Mouse (Mus musculus) liver, postnatal 0 days (tissue): ENCODE measurements around the gene Agfg2. TPM values are rescaled to one million over a fixed set of nuclear protein-coding genes. Genes with fewer than 3 reads are reported as not detected.

ENCODE experiments used
- ATAC-seq: fragments of 200-750 bp; cut with Nextera tagmentation; 2 replicates; pipeline ENCODE4 v1.8.0; 2017; ENCODE audit warnings: mild to moderate bottlenecking, moderate library complexity
- DNase-seq: peaks from one replicate; pipeline ENCODE4 v3.0.0-alpha.2; 2016
- H3K27ac ChIP-seq: fragments of 300-500 bp; sonication (generic); 2 replicates; pipeline ENCODE4 v1.5.1; 2014; ENCODE audit warnings: antibody characterized with exemption, moderate library complexity, mild to moderate bottlenecking, low read depth
- H3K27me3 ChIP-seq: fragments of 300-500 bp; sonication (generic); 2 replicates; pipeline ENCODE4 v1.6.1; 2014; ENCODE audit warnings: low read length, control low read depth, mixed read lengths; ENCODE audit not compliant: insufficient read depth
- H3K36me3 ChIP-seq: fragments of 300-500 bp; sonication (generic); replicated peaks from 2 replicates; pipeline ENCODE4 v1.6.1; 2014; ENCODE audit warnings: mild to moderate bottlenecking, control low read depth, low read length, moderate library complexity, mixed read lengths; ENCODE audit not compliant: insufficient read depth
- H3K4me1 ChIP-seq: fragments of 300-500 bp; sonication (generic); 2 replicates; pipeline ENCODE4 v1.6.1; 2014; ENCODE audit warnings: antibody characterized with exemption, mild to moderate bottlenecking, control low read depth; ENCODE audit not compliant: insufficient read depth
- H3K4me2 ChIP-seq: fragments of 300-500 bp; sonication (generic); 2 replicates; pipeline ENCODE4 v1.6.1; 2014; ENCODE audit warnings: low read depth, mild to moderate bottlenecking, low read length, moderate library complexity, mixed read lengths
- H3K4me3 ChIP-seq: fragments of 300-500 bp; sonication (generic); 2 replicates; pipeline ENCODE4 v1.5.1; 2014; ENCODE audit warnings: low read depth, low read length
- H3K9ac ChIP-seq: fragments of 300-500 bp; sonication (generic); replicated peaks from 2 replicates; pipeline ENCODE4 v1.6.1; 2014; ENCODE audit warnings: mild to moderate bottlenecking, moderate library complexity
- H3K9me3 ChIP-seq: fragments of 300-500 bp; sonication (generic); 2 replicates; pipeline ENCODE4 v1.6.1; 2016; ENCODE audit warnings: mild to moderate bottlenecking, control low read depth, low read length, mixed read lengths
- CTCF ChIP-seq: sonication (generic); IDR thresholded peaks from 2 replicates; pipeline ENCODE4 v1.5.1; 2016; ENCODE audit warnings: antibody characterized with exemption, low read depth
- EP300 ChIP-seq: IDR thresholded peaks from 2 replicates; pipeline ENCODE4 v1.6.1; 2016; ENCODE audit warnings: antibody characterized with exemption, low read depth, mild to moderate bottlenecking
- WGBS: fragments of 180-500 bp; shearing (Covaris S2); extraction: QIAGEN DNeasy Blood & Tissue Kit; methylation state at CpG from one replicate; pipeline ENCODE4 v1.1.7; 2014; ENCODE audit not compliant: insufficient replicate concordance; 5-methylcytosine and 5-hydroxymethylcytosine counted together
- polyA plus RNA-seq: library from polyadenylated mRNA; unstranded; fragments of >200 nt; fragmentation: Nextera tagmentation; extraction: Ambion mirVana; gene quantifications from 2 replicates; pipeline ENCODE4 v1.2.1, GENCODE M21; 2015

Gene Agfg2
- polyA plus RNA-seq, 1 experiment from 2014 or later: 29.5 TPM

DNA sequence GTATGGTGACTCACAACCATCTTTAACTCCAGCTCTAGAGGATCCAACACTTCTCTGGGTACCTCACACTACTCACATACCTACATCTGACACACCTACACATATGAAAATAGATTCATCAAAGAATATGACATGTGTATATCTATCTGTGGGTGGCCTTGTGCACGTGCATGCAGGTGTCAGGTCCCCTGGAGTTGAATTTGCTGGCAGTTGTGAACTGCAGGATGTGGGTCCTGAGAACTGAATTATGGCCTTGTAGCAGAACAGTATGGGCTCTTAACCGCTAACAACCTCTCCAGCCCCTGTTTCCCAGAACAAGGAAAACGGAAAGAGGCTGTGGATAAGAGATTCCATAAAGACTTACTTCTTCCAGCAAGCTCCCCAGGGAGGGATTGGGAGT is 14.6 kb upstream of the Agfg2 start:
- ATAC-seq: no peak

DNA sequence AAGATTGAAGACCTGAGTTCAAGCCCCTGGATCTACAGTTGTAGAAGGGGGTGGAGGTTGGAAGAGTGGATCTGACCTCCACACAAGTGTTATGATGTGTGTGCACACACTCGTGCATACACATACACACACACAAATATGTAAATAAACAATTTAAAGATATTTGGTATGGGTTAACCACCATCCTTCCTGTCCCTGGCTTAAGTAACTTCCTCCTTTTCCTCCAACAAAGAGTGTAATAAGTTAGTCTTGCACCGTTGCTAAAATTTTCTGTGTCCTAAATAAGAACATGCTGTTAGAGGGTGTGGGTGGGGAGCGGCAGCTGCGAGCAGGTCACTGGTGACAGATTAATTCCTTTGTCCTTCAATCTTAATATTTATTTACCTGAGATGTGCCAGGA is 11.4 kb upstream of the Agfg2 start:
- peaks cover 16% of the 10 kb centered on the region for H3K4me1 ChIP-seq

More for the DNA sequence above, 14.6 kb upstream of the Agfg2 start:
- Histone ChIP-seq H3K9me3 (no peaks in the 10 kb centered on the region), H3K9ac (no peak overlapping the region), H3K36me3 (no peaks in the 10 kb centered on the region), H3K27ac (no peak overlapping the region), H3K27me3 (no peaks in the 10 kb centered on the region), H3K4me1 (peaks cover 16% of the 10 kb centered on the region), H3K4me3 (no peak overlapping the region), H3K4me2 (no peak overlapping the region)
- DNase-seq: no peak
- no peak for TF ChIP-seq EP300
- no peak for TF ChIP-seq CTCF
- whole genome bisulfite sequencing: 65% methylated on average over 3 of the region's 3 CpGs

DNA sequence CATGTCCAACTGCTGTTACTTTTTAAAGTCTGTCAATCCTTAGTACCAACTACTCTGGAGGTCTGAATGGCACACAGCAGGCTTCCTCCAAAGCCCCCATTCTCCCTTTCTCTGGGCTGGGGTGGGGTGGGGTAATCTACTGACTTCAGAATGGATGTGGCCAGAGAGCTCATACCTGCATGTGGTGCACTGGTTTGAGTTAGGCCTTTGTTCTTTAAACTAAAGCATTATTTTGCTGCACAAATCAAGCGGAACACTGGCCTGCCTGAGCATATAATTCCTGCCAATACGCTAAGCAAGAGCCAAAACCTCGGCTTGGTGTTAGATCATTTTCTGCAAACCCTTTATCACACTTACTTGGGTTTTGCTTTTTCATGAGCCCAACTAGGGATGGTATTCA is 10.3 kb upstream of the Agfg2 start:
- H3K4me2 ChIP-seq: no peak overlapping the region
- ATAC-seq: no peak
- no peak overlapping the region for H3K9ac ChIP-seq
- TF ChIP-seq CTCF: no peak
- no peak for TF ChIP-seq EP300
- H3K9me3 ChIP-seq: no peaks in the 10 kb centered on the region
- no peaks in the 10 kb centered on the region for H3K27me3 ChIP-seq
- H3K4me3 ChIP-seq: no peak overlapping the region
- no peak for DNase-seq
- H3K4me1 ChIP-seq: peaks cover 17% of the 10 kb centered on the region
- no peaks in the 10 kb centered on the region for H3K36me3 ChIP-seq
- H3K27ac ChIP-seq: no peak overlapping the region
- 81% methylated on average over 3 of the region's 3 CpGs for WGBS

More for the DNA sequence above, 11.4 kb upstream of the Agfg2 start:
- DNase-seq: no peak
- Histone ChIP-seq H3K36me3 (no peaks in the 10 kb centered on the region), H3K27me3 (no peaks in the 10 kb centered on the region), H3K4me3 (no peak overlapping the region), H3K27ac (no peak overlapping the region), H3K9me3 (no peaks in the 10 kb centered on the region), H3K9ac (no peak overlapping the region), H3K4me2 (0 out of 2 replicates have a peak overlapping the region, but pooled peaks have one; percentile 2)
- no peak for ATAC-seq
- TF ChIP-seq CTCF: no peak
- TF ChIP-seq EP300: no peak
- WGBS: 42% methylated on average over 4 of the region's 4 CpGs

DNA sequence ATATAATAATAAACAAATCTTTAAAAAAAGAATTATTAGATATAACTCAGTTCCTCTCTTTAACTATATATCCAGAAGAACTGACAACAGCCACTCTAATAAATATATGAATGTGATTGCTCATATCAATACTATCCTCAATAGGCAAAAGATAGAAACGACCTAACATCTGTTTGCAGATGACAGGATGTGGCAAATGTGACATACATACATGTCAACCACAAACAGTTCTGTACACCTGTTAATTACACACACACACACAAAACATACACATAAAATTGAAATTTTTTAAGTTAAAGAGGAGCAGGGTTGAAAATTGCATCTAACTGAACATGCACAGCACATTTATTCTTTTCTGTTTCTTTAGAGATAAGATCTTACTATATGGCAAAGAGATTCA is 7.4 kb upstream of the Agfg2 start:
- no peak for ATAC-seq
- no peak for TF ChIP-seq EP300
- Histone ChIP-seq H3K4me1 (peaks cover 18% of the 10 kb centered on the region), H3K4me3 (no peak overlapping the region), H3K27ac (no peak overlapping the region), H3K9me3 (no peaks in the 10 kb centered on the region), H3K9ac (no peak overlapping the region), H3K4me2 (no peak overlapping the region), H3K27me3 (no peaks in the 10 kb centered on the region), H3K36me3 (no peaks in the 10 kb centered on the region)
- 31% methylated on average over 1 of the region's 1 CpGs for WGBS
- no peak for DNase-seq

DNA sequence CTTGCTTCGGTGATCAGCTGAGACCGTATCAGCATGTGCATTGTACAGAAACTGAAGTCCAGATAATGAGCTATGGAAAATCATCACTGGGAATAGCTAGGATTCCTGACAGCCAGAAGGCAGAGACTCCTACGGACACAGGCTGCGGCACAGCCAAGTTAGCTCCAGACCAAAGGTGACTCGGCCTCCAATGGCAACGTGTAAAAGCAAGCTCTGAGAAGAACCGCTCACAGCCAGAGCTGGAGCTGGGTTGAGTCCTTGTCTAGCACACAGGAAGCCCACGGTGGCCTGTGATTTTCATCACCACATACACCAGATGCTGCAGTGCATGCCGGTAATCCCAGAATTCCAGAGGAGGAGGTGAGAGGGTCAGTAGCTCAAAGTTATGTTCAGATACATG is 6.0 kb upstream of the Agfg2 start:
- Histone ChIP-seq H3K27ac (no peak overlapping the region), H3K4me2 (no peak overlapping the region), H3K9me3 (no peaks in the 10 kb centered on the region), H3K4me3 (no peak overlapping the region), H3K9ac (no peak overlapping the region), H3K4me1 (peaks cover 20% of the 10 kb centered on the region), H3K27me3 (no peaks in the 10 kb centered on the region), H3K36me3 (no peaks in the 10 kb centered on the region)
- no peak for DNase-seq
- TF ChIP-seq CTCF: no peak
- TF ChIP-seq EP300: no peak
- WGBS: 59% methylated on average over 9 of the region's 9 CpGs
- ATAC-seq: no peak

DNA sequence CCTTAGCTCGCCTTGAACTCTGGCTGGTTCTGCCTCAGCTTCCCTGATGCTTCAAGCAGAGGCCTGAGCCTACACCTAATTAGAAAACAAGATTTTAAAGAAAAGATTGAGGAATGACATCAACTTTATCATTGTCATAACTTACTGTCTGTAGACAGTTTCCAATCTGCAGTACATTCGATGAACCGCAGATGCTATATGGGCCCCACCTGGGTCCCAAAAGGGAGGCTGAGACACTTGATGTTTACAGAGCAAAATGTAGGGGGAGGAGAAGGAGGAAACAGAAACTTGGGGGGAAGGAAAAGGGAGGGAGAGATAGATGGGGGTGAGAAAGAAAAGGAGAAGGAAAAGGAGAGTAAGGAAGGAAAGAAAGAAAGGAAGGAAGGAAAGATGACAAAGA is 5.4 kb upstream of the Agfg2 start:
- H3K36me3 ChIP-seq: no peaks in the 10 kb centered on the region
- DNase-seq: no peak
- WGBS: 78% methylated on average over 3 of the region's 3 CpGs
- no peak overlapping the region for H3K4me3 ChIP-seq
- no peaks in the 10 kb centered on the region for H3K9me3 ChIP-seq
- no peaks in the 10 kb centered on the region for H3K27me3 ChIP-seq
- no peak for TF ChIP-seq EP300
- no peak for TF ChIP-seq CTCF
- H3K4me1 ChIP-seq: peaks cover 22% of the 10 kb centered on the region
- no peak overlapping the region for H3K4me2 ChIP-seq
- peak overlapping the region; percentile 22; the same call in 1 of the 2 replicates for H3K27ac ChIP-seq
- H3K9ac ChIP-seq: no peak overlapping the region
- ATAC-seq: no peak
